Mouse (Mus musculus): ENCODE results near the gene Mta2.

GRCm38 (mm10) chr19:8895397-8895960 lies 46.2 kb upstream of the Mta2 start:
- TF ChIP-seq CTCF (IDR thresholded peaks at IDR 0.05; ENCODE audit: low read depth, low read length) (no peak), POLR2A (IDR thresholded peaks at IDR 0.05; ENCODE audit: borderline replicate concordance, low read depth, low read length) (no peak)
